Mouse (Mus musculus): Measurements from ENCODE around the gene Med6.

The Med6 gene

DNA sequence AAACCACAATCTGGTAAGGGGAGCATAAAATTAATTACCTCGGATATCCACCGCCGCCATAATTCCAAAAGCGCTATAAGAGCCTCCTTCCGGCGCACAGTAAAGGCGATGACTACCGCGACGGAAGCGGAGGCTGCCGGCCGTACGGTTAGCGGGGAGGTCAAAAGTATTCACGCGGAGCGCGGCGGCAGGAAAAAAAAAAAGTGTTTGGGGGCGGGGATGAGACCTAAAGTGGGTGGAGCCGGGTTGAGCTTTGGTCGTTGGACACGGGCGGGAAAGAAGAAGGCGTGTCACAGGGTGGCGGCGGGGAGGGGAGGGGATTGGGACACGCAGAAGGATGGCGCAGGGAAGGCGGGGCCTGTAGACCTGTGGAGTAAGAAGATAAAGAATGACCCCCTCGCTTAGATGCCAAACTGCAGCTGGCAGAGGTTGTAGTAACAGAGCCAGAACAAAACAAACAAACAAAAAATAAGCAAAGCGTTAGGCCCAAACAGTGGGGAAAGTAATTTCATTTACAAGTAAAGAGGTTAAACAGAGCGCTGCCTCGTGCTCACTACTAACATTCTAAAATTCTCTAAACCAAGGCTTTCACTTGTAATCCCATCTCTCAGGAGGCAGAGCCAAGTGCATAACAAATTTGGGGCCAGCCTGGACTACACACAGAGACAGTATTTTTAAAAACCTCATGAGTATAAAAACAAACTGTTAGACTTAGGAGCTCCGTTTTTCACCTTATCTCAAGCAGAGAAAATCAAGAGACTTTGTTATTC, at the start of gene Med6:
TSS of gene Med6 (minus strand) at position 107 of the 770 bp plus-strand sequence.
- peak; percentile 96 for DNase-seq (ENCODE audit: low read depth, low spot score)

DNA sequence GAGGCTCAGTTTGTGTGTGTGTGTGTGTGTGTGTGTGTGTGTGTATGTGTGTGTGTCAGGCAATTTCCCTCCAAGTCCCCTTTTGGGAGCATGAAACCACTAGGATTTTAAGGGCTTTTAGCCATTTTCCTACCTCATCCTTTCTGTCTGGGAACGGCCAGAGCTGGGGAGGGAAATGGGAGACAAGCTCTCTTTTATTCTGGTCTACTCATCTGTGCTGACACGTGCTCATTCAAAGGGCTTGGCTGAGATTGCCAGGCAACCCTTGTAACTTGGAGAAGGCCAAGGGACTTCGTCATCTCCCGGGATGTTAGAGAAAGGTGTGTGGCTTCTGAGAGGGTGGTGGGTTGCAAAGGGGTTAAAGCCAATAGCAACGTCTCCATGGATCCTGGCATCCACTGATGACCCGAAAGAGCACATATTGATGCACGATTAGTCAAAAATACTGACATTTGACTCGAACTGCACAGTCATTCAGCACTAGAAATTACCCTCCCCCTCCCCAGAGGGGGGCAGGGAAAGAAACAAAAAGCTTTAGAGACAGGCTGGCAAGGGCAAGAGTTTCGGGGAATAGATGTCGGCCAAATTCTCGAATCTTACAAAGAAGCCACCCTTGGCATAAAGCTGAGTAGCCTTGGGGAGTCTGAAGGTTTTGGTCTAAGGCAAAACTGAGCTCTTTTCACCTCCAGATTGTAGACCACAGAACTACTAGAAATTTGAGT, 47.7 kb upstream of the Med6 start:
- no peak for DNase-seq (ENCODE audit: low read depth, low spot score)

DNA sequence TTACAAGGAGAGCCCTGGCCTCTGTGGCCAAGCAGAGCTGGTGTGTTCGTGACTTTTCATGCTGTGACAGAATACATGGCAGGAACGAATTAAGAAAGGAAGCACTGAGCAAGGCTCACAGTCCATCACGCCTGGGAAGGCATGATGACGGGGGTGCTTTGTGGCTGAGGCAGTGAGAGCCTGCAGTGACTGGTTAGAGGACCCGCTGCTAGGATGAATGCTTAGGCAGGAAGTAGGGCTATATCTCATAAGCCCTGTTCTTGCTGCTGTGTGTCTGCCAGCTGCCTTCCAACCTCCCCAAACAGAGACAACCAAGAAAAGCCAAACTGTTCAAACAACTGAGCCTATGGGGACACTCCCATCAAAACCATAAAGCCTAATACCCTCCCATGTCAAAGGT, 45.8 kb upstream of the Med6 start:
- no peak for DNase-seq (ENCODE audit: low read depth, low spot score)

DNA sequence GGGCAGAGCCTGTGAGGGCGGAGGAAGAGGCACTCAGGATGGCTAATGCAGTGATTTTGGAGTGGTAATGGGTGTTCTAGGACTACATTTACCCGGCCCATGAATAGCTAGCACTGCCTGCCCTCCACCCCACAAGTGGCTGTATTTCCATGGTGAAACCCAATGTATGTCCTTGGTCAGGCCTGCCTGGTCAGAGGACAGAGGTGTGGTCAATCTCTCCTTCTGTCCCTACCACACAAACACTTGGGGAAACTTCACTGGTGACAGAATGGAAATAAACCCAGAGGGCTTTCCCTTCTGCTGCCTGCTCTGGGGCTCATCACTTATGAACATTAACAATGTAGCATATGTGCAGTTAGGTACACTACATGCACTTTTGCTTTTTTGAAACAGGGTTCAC, 38.4 kb upstream of the Med6 start:
- no peak for DNase-seq (ENCODE audit: low read depth, low spot score)

DNA sequence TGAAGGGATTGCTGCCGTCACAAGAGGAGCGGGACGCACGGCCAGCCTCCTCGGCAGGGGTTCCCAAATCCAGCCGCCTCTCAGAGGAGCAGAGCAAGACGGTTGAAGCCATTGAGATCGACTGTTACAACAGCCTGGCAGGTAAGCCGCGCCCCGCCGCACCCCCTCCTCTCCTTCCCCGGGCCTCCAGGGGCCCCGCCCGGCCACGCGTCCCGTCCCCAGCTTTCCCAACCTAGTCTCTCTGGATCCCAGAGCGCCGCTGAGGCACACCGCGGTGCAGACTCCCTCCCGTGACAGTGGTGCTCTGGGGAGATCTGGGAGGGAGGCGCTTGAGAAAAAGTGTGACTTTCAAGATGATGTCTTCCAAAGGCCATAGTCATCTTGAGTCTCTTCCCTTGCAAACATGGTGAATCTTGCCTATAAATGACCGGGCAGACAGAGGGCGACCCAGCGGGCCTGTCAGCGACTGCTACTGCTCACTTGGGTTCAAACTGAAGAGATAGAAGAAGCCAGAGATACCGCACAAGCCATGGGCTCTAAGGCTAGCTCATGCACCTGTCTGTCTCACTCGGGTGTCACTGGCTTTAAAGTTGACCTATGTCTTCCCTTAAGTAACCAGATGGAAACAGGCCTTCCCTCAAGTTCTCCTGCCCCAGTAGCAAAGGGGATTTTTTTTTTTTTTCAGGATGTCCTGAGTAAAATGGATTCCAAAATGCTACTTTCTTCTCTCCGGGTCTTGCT, 37.0 kb upstream of the Med6 start:
- no peak for DNase-seq (ENCODE audit: low read depth, low spot score)

DNA sequence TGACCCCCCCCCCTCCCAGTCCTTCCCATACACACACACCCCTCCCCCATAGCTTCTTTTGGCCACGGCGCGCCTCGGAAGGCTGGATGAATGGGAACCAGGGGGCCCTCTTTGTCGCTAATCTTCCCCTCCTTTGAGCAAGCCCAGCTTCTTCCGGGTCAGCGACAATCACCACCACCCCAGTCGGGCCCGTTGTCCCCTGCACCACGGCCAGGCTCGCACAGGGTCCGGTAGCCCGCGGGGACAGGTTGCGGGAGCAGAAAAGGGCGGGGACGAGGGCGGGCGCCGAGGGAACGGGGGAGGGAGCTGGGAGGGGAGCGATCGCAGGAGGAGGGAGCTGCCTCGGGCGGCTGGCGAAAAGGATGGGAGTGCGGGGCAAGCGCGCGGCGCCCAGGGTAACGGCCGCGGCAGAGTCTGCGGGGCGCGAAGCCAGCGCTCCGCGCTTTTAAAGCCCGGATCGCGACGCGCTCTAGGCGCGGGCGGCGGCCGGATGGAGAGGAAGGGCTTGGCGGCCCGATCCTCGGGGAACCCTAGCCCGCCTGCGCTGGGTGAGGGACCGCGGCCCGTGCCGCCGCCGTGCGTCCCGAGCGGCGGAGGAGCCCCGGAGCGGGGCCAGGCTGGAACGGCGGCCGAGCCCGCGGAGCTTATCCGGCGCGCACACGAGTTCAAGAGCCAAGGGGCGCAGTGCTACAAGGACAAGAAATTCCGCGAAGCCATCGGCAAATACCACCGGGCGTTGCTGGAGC, 36.3 kb upstream of the Med6 start, which contains the start of gene Ttc9:
TSS of gene Ttc9 (plus strand) at position 335 of the 746 bp plus-strand sequence.
- peak; percentile 1 for DNase-seq (ENCODE audit: low read depth, low spot score)

DNA sequence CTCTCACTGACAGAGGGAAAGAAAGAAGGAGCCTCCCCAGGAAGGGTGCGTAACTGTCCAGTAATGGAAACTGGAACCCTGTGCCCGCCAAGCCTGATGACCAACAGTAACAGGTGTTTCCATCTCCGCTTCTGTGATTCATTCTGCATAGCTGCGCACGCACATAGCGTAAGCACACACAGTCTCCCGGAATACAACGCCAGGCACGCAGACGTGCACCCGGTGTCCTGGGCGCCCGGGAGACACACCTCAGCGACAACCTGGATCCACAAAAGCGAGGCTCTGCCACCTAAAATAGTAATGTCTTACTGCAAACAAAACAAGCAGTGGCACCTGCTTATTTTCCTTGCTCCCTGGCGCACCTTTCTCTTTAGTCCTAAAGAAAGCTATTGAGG, 35.7 kb upstream of the Med6 start:
- DNase-seq (ENCODE audit: low read depth, low spot score), result peak; percentile 56

DNA sequence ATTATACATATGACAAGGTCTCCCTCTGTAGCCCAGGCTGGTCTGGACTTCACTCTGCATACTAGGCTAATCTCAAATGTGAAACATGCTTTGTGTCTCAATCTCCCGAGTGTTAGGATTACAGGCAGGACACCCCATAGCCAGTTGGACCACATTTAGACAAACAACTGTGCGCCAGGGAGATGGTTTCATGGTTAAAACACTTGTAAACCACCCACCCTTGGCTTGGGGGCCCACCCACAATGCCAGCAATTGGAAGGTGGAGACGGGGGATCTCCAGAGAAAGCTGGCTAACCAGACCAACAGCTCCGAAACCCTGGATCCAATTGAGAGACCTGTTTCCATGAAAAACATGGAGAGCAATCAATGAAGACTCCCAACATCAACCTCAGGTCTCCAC, 33.3 kb upstream of the Med6 start:
- DNase-seq (ENCODE audit: low read depth, low spot score), result no peak

DNA sequence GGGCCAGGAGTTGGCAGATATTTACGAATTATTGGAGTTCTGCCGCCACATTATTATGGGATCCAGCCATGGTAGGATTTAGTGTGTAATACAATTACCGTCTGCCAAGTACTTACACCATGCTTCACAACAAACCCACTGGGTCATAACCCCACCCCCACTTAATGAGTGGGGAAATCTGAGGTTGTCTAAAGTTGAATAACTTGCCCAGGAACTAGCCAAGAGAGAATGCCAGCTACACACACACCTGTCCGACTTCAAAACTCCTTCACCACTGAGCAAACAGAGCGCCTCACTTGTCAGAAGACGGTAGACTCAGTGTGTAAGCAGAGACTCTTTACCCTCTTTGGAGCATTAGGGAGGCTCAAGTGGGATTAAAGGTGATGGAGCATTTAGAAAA, 32.6 kb upstream of the Med6 start:
- no peak for DNase-seq (ENCODE audit: low read depth, low spot score)

DNA sequence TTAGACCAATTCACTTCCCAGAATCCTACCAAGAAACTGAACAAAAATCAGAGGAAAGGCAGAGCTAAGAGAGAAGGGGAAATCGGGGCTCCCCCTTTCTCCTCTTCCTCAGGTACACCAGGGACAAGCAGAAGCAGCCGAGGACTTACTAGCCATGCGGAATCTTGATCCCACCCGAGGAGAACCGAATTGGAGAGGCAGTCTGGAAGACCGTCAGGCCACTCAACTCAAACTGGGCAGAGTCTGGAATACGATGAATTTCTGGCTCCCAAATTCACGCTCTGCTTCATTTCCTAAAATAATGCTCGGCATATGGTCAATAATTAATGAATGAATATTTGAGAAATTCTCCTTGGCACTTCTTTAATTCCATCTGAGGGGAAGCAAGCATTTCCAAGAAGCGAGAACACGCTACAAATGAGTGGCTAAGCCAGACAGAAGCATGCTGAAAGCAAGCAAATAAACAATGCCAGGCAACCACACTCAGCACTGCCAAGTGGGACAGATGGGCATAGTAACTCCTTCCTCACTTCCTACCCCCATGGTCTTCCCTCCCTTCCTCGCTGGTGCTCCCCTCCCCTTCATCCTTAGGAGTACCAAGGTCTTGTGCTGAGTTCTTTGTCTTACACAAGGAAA, 31.5 kb upstream of the Med6 start:
- no peak for DNase-seq (ENCODE audit: low read depth, low spot score)

DNA sequence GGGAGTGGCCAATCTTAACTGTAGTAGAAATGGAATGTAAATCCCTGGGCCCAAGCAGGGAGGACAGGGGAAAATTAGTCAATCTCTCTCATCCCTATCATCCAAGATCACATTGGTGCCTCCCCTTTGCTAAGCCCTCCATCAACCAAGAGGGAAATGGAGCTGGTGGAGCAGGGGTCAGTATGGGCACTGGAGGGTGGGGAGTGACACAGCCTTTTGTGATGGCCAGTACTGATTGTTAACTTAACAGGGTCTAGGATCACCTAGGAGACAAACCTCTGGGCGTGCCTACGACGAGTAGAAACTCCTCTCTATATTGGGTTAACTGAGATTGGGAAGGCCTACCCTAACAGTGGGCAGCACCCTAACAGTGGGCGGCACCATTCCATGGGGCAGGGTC, 28.6 kb upstream of the Med6 start:
- DNase-seq (ENCODE audit: low read depth, low spot score), result no peak

DNA sequence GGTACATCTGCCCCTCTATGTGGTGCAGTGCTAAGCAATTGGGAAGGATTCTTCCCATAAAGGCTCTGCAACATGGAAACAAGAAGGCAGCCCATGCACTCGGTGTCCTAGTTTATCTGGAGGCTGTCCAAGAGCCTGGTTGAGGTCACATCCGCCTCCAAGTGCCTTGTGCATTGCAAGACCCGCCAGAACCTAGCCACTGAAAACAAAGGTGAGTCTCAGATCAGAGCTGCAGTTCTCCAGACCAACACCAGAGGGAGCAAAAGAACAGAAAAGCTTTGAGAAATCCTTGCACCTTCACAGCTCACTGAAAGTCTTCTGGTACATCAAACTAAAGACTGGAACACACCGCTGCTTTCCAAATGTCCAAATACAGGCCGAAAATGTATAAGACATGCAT, 24.5 kb upstream of the Med6 start:
- peak; percentile 35 for DNase-seq (ENCODE audit: low read depth, low spot score)

DNA sequence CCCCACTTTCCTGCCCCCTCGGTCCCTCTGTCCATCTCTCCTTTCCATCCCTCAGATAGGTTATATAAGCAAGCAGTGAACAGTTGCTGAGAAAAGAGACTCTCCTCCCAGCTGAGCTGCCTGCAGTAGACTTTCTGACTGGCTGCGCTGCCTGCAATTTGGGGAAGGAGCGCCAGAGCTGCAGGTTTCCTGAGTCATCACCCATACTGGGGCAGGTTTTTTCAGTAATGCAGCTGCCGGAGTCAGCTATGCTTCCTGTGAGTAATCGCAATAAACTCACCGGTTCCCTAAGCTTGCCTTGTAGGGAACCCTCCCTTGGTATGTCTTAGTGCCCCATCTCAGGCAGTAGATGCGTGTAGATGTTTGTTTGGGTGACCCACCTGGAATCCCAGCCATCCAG, 22.2 kb upstream of the Med6 start:
- no peak for DNase-seq (ENCODE audit: low read depth, low spot score)

DNA sequence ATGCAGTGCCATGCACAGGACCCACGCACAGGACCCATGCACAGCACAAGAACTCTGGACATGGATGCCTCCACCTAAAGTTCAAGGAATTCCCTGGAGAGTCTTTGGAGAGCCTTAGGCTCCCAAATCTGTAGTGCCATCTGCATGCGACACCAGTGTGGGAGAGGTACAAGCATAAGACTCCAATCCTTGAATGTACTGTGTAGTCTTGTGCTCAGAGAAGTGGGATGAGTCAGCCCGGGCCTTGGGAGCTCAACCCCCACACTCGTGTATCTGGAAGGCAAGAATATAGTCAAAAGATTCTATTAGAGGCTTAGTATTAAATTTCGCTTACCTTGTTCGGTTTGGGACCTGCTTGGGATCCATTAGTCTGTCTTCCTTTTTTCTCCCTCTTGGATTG, 21.0 kb upstream of the Med6 start:
- DNase-seq (ENCODE audit: low read depth, low spot score), result no peak

DNA sequence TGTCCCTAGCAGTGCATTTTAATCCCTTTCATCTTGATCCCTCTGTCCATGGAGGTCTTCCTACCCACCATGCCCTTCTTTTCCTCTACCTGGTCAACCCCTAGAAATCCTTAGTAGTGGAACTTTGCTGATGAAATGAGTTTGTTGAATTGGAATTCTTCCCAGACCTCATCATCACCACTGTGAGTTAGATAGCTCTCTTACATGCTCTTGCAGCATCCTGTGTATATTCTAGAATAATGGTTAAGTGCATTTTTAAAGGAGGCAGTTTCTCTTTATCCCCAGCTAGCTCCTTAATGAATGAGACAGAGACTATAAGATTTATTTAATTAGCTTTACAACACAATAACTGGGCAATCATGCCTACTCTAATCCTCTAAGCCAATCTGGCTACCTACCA, 14.6 kb upstream of the Med6 start:
- no peak for DNase-seq (ENCODE audit: low read depth, low spot score)

DNA sequence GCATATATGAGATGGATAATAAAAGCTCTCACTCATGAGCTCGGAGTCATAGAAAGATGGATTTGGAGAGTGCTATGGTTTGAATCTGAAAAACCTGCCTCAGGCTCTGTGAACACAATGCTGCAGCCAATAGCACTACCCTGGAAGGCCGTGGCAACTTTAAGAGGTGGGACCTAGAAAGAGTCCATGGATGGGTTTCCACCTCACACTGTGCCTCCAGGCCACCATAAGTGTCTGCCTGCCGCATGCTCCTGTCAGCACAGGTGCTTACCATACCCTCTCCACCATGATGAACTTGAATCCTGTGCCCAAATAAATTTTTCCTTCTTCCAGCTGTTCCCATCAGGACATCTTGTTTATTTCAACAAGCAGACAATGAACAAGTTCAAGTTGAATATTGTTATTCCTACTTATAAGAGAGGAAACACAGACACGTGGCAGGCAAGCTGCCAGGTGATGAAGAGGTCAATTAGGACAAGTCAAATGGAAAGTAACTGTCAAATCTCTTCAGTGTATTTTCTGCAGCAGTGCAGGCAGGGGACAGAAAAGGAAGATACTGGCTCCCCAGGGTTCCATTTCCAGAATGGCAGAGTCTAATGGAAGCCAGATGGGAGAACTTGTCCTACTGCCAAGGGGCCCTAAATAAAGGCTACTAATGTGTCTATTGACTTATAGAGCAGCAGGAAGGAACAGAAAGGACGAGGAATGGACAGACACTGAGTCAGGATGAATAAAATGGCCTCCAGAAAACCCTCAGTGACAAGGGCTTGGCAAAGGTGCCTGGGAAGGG, 10.4 kb upstream of the Med6 start:
- no peak for DNase-seq (ENCODE audit: low read depth, low spot score)

DNA sequence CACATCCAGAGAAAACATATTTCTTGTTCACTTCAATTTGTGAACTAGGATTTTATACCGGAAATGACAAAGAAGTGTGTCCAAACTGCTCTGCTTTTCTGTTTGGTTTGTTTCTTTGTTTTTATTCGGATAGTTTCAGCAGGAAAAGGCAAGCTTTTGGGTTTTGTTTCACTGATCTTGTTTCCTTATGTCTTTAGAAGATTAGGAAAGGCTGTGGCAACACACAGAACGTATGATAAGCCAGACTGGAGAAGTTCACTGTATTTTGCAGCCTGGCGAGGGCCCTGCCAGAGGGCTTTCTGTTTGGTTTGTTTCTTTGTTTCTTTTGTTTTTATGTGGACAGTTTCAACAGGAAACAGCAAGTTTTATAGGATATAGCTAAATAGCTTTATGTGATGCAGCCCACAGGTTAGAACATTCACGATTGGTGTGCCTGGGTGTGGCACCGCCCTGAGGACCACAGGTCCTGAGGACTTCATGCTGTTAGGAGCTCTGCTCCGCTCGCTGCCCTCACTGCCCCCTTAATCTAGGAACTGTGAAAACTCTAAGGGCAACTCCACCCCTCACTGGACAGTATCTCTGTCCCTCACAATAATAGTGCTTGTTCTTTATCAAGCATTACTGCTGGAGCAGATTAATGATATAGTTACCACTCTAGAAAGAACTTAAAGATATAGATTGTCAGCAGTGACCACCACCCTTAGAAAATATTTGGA, 1.9 kb upstream of the Med6 start:
- DNase-seq (ENCODE audit: low read depth, low spot score), result no peak

DNA sequence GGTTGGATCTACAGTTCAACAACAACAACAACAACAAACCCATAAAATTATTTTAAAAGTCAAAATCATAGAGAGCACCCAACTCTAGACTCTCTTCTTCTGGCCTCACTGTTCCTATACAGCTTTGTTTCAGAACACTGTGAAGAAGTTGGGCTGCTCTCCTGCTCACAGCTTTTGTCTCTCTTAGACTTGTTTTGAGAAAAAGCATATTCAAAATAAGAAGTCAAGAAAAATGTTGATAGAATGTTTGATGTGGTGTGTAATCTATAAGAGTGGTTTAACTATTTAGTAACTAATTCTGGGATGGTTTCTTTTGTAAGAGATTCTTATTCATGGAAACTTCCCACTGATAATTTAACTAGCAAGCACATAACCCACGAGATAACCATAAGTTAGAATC, 26.4 kb downstream of the Med6 start, which contains the start of gene Adam21:
TSS of gene Adam21 (minus strand) at position 101 of the 400 bp plus-strand sequence.
- DNase-seq (ENCODE audit: low read depth, low spot score), result no peak

DNA sequence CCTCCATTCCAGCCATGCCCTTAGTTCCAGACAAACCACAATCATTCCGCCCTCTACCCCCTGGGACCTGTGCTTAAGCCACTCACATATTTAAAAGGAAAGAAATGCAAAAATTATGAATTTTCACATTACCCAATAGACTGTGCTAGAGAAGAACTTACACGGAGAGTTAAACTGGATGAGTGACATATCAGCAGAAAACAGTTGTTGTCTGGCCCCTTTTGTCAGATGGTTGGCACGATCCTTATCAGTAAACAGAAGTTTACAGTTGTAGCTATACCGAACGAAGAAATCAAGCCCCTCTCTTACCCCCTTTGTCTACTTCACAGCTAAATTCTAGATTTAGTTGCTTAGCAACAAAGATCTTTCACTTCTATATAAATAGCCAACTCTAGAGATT, 26.9 kb downstream of the Med6 start:
- no peak for DNase-seq (ENCODE audit: low read depth, low spot score)

DNA sequence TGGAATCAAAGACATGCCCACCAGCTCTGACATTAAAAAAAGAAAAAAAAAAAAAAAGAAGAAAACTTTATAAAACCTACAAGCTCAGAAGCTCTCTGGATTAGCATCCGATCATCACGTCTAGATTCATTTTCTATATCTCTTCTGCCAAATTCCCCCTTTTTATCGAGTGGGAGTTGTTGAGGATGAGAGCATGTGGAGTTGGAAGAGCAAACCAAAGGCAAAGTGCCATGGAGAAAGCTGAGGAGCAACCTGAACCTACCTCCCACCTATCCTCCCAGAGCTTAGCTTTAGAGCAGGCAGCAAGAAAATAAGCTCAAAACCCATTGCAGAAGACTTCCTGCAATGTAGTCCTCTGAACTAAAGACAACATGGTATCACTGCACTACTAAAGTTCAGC, 30.6 kb downstream of the Med6 start:
- no peak for DNase-seq (ENCODE audit: low read depth, low spot score)

Measured in skeletal muscle tissue, adult 2 months (tissue).